Mouse (Mus musculus) brain, adult 2 months (tissue): ENCODE results near the gene Trim80.
"Not testable (repeated sequence)": the region's sequence is repeated elsewhere in the genome, so short reads cannot be mapped to it uniquely, and the experiment has no call there.

Experiments
- DNase-seq: peaks from one replicate; pipeline ENCODE4 v3.0.0; 2011; ENCODE audit warnings: low read depth, low spot score

Gene Trim80

GRCm38 (mm10) chr11:115492387-115492786, 52.0 kb downstream of the Trim80 start:
- DNase-seq = no peak

DNA sequence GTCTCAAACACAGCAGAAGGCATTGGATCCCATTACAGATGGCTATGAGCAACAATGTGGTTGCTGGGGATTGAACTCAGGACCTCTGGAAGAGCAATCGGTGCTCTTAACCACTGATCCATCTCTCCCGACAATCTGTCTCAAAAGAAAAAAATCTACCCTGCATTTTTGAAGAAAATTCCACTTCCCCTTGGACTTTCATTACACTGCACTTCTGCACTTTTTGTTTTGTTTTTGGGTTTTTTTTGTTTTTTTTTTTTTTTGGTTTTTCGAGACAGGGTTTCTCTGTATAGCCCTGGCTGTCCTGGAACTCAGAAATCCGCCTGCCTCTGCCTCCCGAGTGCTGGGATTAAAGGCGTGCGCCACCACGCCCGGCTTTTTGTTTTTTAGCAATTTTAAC, 56.2 kb downstream of the Trim80 start:
- not testable (repeated sequence) for DNase-seq
